Mouse (Mus musculus) urinary bladder, postnatal 36 days (tissue): ENCODE measurements around the gene Unc5c.

ENCODE experiments used
- DNase-seq, 2 experiments: peaks; one replicate each; pipeline ENCODE4 v3.0.0; 2022; ENCODE audit warnings: low spot score in 2 of 2, mixed read lengths in 1 of 2

Unc5c gene

GRCm38 (mm10) chr3:141598936-141599335, 133.9 kb downstream of the Unc5c start:
- no peak for DNase-seq

GRCm38 (mm10) chr3:141601072-141601549, 136.1 kb downstream of the Unc5c start:
- no peak for DNase-seq

- DNase-seq, result no peak
These were observed 151.7 kb downstream of the Unc5c start for GRCm38 (mm10) chr3:141616718-141617117.

- no peak for DNase-seq
These were observed 153.7 kb downstream of the Unc5c start for GRCm38 (mm10) chr3:141618675-141619074.

GRCm38 (mm10) chr3:141621496-141621895, 156.5 kb downstream of the Unc5c start:
- DNase-seq, result no peak

GRCm38 (mm10) chr3:141626935-141627638, 162.1 kb downstream of the Unc5c start:
- DNase-seq, result no peak

GRCm38 (mm10) chr3:141627639-141627977, 162.6 kb downstream of the Unc5c start:
- no peak for DNase-seq

- DNase-seq, result no peak
These were observed 164.4 kb downstream of the Unc5c start for GRCm38 (mm10) chr3:141629431-141629830.

- DNase-seq, result no peak
These were observed 172.9 kb downstream of the Unc5c start for GRCm38 (mm10) chr3:141637900-141638299.

- DNase-seq, result no peak
These were observed 179.2 kb downstream of the Unc5c start for GRCm38 (mm10) chr3:141644264-141644663.

- no peak for DNase-seq
These were observed 181.6 kb downstream of the Unc5c start for GRCm38 (mm10) chr3:141646588-141646987.

- DNase-seq, result no peak
These were observed 185.6 kb downstream of the Unc5c start for GRCm38 (mm10) chr3:141650658-141651057.

GRCm38 (mm10) chr3:141653915-141654314, 188.9 kb downstream of the Unc5c start:
- DNase-seq, result no peak

GRCm38 (mm10) chr3:141659041-141659789, 194.2 kb downstream of the Unc5c start:
- no peak for DNase-seq

GRCm38 (mm10) chr3:141660065-141661062, 195.3 kb downstream of the Unc5c start:
- no peak for DNase-seq

GRCm38 (mm10) chr3:141689113-141689512, 224.1 kb downstream of the Unc5c start:
- no peak for DNase-seq

GRCm38 (mm10) chr3:141690676-141691075, 225.7 kb downstream of the Unc5c start:
- no peak for DNase-seq

- no peak for DNase-seq
These were observed 226.4 kb downstream of the Unc5c start for GRCm38 (mm10) chr3:141691418-141691817.

GRCm38 (mm10) chr3:141691846-141692245, 226.8 kb downstream of the Unc5c start:
- no peak for DNase-seq

GRCm38 (mm10) chr3:141699177-141699576, 234.2 kb downstream of the Unc5c start:
- DNase-seq, result no peak

- no peak for DNase-seq
These were observed 236.4 kb downstream of the Unc5c start for GRCm38 (mm10) chr3:141701381-141701909.

GRCm38 (mm10) chr3:141711601-141712000, 246.6 kb downstream of the Unc5c start:
- DNase-seq, result no peak
